Mouse (Mus musculus) embryonic fibroblast, embryonic 13.5 days (primary cell): Measurements from ENCODE around the gene Gpr137. TPM values are rescaled to one million over a fixed set of nuclear protein-coding genes. Genes with fewer than 3 reads are reported as not detected.
A peak's percentile ranks its signal among the peaks of the same experiment; 100 is the strongest.

ENCODE experiments used
- H3K27ac ChIP-seq: 2 replicates; pipeline ENCODE4 v1.5.1; 2012; ENCODE audit warnings: low read length, control low read depth, inconsistent platforms; ENCODE audit not compliant: insufficient read depth
- H3K4me1 ChIP-seq: 2 replicates; pipeline ENCODE4 v1.6.1; 2011; ENCODE audit warnings: low read length; ENCODE audit not compliant: control insufficient read depth, insufficient read depth
- H3K4me3 ChIP-seq: 2 replicates; pipeline ENCODE4 v1.5.1; 2011; ENCODE audit warnings: mild to moderate bottlenecking, control low read depth, low read length; ENCODE audit not compliant: insufficient read depth
- CTCF ChIP-seq: IDR thresholded peaks from 2 replicates; pipeline ENCODE4 v1.5.1; 2011; ENCODE audit warnings: mild to moderate bottlenecking, control low read depth, low read length, moderate library complexity, borderline replicate concordance; ENCODE audit not compliant: insufficient read depth
- POLR2A ChIP-seq: IDR thresholded peaks from 2 replicates; pipeline ENCODE4 v1.6.1; 2011; ENCODE audit warnings: low read depth, mild to moderate bottlenecking, control low read depth, low read length, moderate library complexity
- polyA plus RNA-seq: library from polyadenylated mRNA; stranded (reverse); fragments of >200 nt; gene quantifications from 2 replicates; pipeline ENCODE4 v1.2.4, GENCODE M21; 2011; ENCODE audit warnings: low read depth; ENCODE audit not compliant: missing spikeins, insufficient read length

Gene Gpr137
- polyA plus RNA-seq, 1 experiment: 26.7 TPM

GRCm38 (mm10) chr19:6933102-6933435 is 9.2 kb downstream of the Gpr137 start:
- Histone ChIP-seq H3K27ac (no peak overlapping the region), H3K4me3 (no peak overlapping the region), H3K4me1 (no peaks in the 10 kb centered on the region)
- TF ChIP-seq CTCF (no peak), POLR2A (no peak)

GRCm38 (mm10) chr19:6932018-6932417 is 10.3 kb downstream of the Gpr137 start:
- H3K4me3 ChIP-seq: no peak overlapping the region
- H3K4me1 ChIP-seq: no peaks in the 10 kb centered on the region
- H3K27ac ChIP-seq: no peak overlapping the region
- TF ChIP-seq CTCF (no peak), POLR2A (no peak)

- Histone ChIP-seq H3K4me1 (no peaks in the 10 kb centered on the region), H3K4me3 (no peak overlapping the region), H3K27ac (no peak overlapping the region)
- TF ChIP-seq POLR2A (no peak), CTCF (no peak)
Measured at GRCm38 (mm10) chr19:6931002-6931401, 11.3 kb downstream of the Gpr137 start.

DNA sequence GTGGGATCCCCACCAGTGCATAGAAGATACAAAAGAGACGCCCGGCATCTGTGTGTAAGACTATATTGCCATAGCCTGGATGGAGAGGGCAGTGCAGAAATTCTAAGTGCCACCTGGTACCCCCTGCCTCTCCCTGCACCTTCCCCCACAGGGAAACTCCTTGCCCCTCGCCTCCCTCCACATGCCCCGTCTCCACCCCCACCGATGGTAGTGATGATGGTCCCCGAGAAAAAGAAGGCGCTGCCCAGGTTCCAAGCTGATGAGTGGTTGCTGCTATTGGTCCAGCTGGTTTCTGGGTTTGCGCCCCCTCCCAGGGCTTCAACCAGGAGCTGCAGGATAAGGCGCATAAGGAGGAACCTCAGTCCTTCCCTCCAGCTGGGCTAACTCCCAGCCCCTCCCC is 14.2 kb downstream of the Gpr137 start:
- Histone ChIP-seq H3K27ac (no peak overlapping the region), H3K4me3 (no peak overlapping the region), H3K4me1 (no peaks in the 10 kb centered on the region)
- no peak for TF ChIP-seq CTCF
- no peak for TF ChIP-seq POLR2A

DNA sequence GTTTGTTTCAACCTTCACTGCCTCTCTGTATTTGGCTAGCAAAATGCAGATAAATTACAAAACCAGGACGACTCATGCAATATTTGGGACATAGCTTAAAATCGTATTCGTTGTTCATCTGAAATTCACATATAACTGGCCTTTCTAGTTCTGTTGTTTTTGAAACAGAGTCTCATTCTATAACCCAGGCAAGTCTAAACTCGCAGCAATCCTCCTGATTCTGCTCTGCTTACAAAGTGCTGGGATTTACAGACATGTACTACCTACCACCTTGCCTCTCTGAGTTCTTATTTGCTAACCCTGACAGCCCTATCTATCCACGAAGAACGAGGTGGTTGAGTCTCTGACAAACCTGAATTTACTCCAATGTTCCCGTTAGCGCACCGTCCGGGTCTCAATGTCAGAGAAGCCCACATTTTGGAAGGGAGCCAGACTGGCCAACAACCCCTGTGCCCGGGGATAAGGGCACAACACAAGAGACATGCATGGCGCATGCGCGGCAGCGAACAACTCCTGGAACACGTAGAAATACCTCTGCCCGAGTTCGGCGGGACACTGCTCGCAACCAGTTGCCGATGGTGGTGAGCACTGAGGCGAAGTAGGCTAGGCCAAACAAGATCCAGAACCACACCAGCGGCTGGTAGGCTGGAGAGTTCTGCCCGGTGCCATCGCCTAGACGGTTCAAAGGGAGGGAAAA is 15.6 kb downstream of the Gpr137 start:
- Histone ChIP-seq H3K4me3 (no peak overlapping the region), H3K27ac (no peak overlapping the region), H3K4me1 (0 out of 2 replicates have a peak, but pooled peaks cover 3% of the 10 kb centered on the region)
- TF ChIP-seq POLR2A (no peak), CTCF (no peak)

DNA sequence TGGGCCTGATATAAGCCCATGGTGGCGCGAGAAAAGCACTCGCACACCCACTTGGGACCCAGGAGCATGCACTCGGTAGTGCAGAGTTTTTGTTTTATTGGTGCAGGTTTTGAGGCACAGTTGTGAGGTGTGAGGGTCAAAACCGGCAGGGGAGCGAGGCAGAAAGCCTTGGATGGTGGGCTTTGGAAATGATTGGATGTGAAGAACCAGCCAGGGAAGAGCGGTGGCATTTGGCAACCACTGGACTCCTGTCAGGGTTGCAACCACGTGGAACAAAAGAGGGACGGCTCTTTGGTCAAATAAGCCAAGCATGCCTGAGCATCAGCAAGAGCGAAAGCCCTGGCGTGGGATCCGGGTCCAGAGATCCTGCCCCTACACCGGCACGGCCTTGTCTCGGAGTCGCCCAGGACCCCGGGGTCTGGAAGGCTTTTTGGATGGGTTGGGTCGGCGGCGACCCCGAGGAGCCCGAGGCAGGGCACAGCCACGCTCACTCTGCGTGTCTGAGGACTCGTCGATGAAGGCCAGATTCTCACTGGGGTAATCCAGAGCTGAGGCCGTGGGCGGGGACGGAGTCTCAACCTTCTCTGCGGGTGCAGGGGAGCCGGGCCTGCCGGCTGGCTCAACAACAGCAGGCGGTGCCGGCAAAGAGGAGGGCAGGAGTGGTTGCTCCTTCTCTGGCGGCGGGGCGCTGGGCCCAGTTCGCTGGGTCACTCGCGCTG is 16.5 kb downstream of the Gpr137 start:
- 0 out of 2 replicates have a peak, but pooled peaks cover 3% of the 10 kb centered on the region for H3K4me1 ChIP-seq
- H3K4me3 ChIP-seq: no peak overlapping the region
- no peak overlapping the region for H3K27ac ChIP-seq
- TF ChIP-seq CTCF (no peak), POLR2A (no peak)

DNA sequence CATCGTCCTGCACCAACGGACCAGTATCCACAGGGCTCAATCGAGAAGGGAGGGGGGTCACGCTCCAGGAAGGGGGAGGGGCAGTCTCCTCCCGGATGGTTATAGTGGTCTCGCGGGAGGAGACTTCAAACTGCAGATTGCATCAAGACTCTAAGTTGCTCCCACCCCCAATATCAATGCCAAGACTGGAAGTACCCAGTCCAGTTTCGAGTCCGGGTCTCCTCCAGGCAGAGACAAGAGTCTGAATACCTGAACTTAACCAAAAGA is 17.0 kb downstream of the Gpr137 start, which contains the start of gene Catsperz:
TSS of gene Catsperz (minus strand) at position 74 of the 267 bp plus-strand sequence.
- Histone ChIP-seq H3K4me3 (no peak within 1 kb of the TSS), H3K4me1 (peaks cover 6% of the 10 kb centered on the region; the same call in 1 of the 2 replicates), H3K27ac (no peak within 1 kb of the TSS)
- TF ChIP-seq CTCF (no peak), POLR2A (no peak)

GRCm38 (mm10) chr19:6924461-6925306 is 17.6 kb downstream of the Gpr137 start:
- no peak overlapping the region for H3K27ac ChIP-seq
- H3K4me3 ChIP-seq: no peak overlapping the region
- TF ChIP-seq CTCF (peak; percentile 62; the same call in 1 of the 2 replicates), POLR2A (no peak)
- peaks cover 8% of the 10 kb centered on the region; the same call in 1 of the 2 replicates for H3K4me1 ChIP-seq

GRCm38 (mm10) chr19:6922901-6923735 is 19.2 kb downstream of the Gpr137 start:
- TF ChIP-seq POLR2A (no peak), CTCF (no peak)
- Histone ChIP-seq H3K4me1 (peaks cover 11% of the 10 kb centered on the region; the same call in 1 of the 2 replicates), H3K27ac (no peak overlapping the region), H3K4me3 (no peak overlapping the region)
